Mouse (Mus musculus) lung, postnatal 0 days (tissue): ENCODE data around the gene Ahsg.

ENCODE experiments used
- CTCF ChIP-seq: IDR thresholded peaks from 2 replicates; pipeline ENCODE4 v1.5.1; 2016; ENCODE audit warnings: antibody characterized with exemption, mild to moderate bottlenecking
- EP300 ChIP-seq: IDR thresholded peaks from 2 replicates; pipeline ENCODE4 v1.6.1; 2016; ENCODE audit warnings: antibody characterized with exemption, mild to moderate bottlenecking, control low read depth

DNA sequence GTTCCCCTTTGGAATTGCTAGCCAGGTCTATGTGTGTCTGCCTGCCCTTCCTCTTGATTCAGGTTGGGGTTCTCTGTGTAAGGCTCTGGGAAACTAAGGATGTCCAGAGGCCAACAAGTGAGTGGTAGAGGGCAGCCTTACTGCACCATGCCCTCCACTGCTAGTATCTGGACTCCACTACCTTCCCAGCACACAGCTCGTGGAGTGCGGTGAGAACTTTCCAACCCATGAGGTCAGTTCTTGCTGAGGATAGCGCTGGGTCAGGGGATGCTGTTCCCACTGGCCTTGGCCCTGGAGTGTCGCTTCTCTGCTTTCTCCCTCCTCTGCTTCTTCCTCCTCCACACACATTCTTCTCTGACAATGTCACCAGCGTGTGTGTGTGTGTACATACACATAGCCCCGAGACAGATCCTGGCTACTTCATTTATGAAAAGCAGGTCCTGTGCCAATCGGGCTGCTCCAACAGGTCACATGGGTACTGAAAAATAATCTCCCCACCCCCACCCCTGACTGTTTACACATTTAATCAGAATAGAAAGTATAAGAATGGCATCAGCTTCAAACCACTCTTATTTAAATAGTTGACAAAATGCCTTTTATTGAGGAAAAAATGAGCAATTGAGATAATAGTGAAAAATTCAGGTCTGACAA is 11.0 kb upstream of the Ahsg start:
- TF ChIP-seq CTCF (no peak), EP300 (no peak)
